Mouse (Mus musculus) liver, adult (tissue): ENCODE results near the gene Tmcc1.

Experiments used
- GATA4 ChIP-seq: IDR thresholded peaks from 2 replicates; pipeline ENCODE4 v1.6.1; 2014; ENCODE audit warnings: mild to moderate bottlenecking, low read length; ENCODE audit not compliant: insufficient replicate concordance

Tmcc1 gene

DNA sequence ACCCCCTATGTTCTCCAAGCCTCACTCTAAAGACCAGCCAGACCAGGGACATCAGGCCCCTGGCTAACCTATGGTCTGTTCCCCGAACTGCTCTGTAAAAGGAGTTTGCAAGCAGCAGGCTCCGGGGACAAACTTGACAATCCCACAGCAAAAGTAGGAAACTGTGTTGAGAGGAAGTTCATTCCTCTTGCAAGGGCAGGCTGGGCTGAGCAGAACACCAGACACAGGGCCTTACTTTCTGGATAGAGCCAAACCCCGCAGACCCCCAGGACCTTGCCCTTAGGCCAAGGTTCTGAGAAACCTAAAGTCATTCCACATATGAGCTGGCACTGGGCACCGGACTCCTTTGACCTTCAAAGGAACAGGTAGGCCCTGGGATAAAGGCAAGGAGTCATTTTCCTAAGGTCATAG lies 197.8 kb downstream of the Tmcc1 start:
- no peak for TF ChIP-seq GATA4

DNA sequence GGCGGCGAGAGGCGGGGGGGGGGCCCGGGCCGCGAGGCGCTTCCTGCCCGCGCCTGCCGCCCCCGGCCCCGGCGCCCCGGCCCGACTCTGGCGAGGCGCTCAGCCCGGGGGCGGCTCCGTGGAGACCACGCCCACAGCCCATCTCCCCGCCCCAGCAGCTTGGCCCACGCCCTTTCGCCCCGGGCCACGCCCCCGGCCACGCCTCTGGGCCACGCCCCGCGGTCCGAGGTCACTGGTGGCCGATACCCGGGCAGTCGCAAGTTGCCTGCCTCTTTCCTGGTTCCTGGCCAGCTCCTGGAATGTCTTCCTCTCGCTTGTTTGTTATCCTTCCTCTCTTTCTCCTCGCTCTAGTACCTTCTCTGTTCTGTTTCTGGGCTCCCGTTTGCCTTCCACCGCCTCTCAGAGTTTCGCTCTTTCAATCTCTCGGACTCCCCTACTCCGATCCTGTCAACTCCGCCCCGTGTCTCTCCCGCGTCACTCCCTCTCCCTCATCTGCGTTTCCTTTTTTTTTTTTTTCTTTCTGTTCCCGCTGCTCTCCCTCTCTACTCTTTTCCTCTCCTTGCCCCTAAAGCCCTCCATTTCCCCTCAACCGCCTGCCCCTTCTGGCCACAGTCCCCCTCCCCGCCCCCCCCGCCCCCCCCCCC lies 198.3 kb downstream of the Tmcc1 start, which contains the start of gene Plxnd1:
TSS of gene Plxnd1 (minus strand) at position 129 of the 644 bp plus-strand sequence.
- peak; percentile 19; the same call in 1 of the 2 replicates for TF ChIP-seq GATA4

DNA sequence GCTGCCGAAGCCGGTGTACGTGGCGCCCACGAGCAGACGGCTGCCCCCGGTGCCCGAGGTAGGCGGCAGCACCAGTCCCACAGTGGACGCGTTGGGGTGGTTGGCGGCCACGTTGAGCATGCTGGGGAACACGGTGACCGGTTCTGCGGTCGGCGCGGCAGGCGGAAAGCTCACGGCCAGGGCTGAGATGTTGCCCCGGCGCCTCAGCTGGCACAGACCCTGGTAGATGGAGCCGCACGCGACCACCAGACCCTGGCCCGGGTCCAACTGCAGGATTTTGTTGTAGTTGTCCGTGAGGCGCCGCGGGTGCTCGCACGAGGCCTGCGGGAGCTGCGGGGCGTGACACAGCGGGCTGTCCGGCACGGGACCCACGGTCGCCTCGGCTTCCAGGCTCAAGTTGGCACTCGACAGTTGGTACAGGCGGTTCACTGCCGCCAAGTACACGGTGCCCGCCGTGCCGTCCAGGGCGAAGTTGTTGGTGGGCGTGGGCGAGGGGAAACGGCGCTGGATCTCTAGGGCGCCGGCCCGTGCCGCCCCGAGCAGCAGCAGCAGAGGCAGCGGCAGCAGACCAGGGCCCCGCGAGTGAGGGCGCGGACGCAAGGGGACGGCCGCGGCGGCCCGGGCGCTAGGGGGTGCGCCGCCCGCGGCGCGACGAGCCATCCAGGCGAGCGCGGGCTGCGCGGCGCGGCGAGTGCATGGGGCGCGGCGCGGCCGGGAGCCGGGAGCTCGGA lies 199.0 kb downstream of the Tmcc1 start:
- TF ChIP-seq GATA4: no peak

DNA sequence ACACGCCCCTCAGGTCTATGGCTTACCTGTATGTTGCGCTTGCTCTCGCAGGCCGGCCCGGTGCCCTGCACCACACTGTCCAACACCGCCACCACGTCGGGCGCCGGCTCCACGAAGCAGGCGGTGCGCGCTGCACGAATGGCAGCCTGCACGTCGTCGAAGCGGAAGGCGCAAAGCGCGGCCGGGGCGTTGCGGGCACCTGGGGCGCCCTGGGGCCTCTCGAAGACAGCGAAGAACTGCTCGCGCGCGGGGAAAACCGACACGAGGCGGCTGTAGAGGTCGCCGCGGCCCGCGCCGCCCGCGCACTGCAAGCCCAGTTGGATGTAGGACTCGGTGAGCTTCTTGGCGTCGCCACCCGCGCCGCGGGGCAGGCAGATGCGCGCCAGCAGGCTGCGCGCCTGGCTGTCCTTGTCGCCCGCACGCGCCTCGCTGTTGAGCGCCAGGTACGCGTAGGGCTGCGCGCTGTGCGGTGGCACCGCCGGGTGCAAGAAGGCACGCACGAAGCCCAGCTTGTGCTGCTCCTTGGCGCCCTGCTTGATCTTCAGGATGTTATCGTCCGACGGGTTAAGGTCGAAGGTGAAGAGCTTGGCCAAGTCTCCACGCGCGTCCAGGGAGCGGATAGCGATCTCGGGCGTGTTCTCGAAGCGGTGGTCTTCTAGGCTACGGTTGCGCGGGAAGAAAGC lies 199.7 kb downstream of the Tmcc1 start:
- TF ChIP-seq GATA4: no peak

DNA sequence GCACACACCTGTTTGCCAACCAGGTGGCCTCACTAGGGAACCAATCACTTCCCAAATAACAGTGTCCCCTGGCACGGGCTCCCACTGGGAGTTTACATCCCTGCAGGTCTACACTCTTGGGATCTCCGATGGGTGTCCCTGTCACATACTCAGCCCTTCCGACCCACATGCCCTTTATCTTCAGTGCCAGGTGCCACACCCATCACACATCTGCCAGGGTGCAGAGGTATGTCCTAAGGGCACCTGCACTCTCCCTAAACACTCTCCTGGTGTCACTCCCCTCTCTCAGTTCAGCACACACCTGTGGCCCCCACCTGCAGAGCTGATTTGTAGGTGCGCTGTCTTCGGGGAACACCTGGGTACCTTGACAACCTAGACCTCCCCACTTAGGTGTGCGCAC lies 200.3 kb downstream of the Tmcc1 start:
- TF ChIP-seq GATA4: no peak

DNA sequence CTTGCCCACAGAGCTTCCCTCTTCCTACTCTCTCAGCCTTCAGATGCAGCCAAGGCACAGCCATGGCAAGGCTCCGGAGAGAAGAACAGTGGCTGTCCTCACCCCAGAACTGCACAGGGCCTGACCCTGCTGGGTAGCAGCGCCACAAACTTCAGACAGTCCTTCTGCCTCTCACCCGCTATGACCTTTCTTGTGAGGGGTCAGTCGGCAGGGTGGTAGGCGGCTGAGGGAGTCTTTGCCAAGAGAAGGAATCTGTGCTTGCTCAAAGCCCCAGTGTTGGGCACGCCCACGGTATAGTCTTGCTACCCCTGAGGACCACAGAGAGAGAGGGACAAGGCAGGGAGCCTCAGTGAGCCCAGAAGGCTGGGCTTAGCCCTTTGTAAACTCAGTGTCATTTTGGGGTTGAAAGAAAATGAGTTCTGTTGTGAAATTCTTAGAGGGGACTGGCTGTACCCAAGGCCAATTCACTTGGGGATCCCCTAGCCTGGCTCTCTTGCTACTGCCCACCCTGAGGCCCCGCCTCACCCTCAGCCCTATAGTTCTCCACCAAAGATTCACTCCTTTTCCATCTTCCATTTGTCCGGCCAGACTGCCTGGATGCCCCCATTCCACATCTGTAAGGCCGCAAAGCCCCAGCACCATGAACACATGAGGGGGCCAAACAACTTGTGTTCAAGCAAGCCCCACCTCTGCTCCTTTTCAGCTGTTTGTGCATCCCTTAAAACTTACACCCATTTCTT lies 201.2 kb downstream of the Tmcc1 start:
- TF ChIP-seq GATA4: no peak

DNA sequence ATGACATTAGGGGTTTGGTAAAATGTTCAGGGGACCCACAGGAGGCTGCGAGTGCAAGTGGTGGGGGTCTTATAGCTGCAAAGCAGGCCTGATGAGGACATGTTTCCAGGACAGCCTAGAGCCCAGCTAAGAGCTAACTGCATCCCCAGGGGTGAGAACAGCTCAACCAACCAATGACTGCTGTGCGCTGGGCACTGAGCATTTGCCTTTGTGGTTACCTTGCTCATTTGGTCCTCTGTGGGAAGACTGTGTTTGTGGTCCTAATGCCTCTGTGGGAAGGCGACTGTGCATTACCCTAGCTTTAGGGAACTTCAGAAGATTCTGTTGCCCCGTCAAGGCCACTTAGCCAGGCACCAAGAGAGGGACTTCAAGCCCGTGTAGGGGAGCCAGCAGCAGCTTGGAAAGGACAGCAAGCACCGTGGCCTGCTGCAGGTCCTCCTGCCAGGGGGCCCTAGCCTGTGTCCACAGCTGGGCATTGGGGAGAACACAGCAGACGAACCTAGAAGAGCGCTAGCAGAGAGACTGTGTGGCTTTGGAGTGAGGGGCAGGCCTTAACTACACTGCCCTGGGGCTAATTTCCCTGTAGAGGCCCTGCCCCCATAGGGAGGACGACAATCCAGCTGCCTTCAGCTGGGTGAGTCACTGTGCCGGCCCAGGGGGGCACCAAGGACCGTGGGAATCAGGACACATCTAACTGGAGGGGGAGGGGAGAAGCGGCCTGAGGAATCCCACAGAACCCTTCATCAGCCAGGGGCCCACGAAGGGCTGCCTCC lies 202.0 kb downstream of the Tmcc1 start:
- no peak for TF ChIP-seq GATA4

DNA sequence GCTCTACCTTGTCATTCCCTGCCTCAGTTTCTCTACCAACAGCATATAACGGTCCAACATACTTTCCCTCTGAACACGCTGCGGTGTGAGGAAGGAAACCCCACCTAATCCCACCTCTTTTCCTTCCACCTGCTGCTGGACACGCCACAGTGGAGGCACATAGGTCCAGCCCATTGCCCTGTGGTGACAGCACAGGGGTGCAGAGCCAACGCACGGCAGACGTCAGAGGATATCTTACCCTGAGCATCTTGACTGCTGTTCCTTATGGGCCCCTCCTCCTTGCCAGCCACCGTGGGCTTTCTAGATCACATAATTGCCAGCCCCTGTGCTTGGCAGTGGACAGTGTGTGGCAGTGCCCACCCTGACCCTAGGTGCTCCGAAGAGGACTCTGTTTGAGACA lies 202.8 kb downstream of the Tmcc1 start:
- TF ChIP-seq GATA4: no peak

DNA sequence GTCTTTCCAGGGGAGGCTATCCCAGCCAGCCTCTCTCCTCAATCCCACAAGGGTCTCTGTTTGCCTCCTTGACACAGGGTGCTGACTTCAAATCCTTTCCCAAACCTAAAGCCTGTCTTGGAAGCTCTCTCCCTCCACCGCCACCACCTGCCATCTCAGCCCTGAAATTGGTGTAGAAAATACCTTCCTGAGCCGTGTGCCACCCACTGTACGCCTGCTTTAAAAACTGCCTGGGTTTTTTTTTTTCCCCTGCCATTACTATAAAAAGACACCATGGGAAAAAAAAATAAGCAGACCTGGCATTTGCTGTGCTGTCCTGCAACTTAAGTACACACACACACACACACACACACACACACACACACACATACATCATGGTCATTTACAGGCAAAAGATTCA lies 203.2 kb downstream of the Tmcc1 start:
- TF ChIP-seq GATA4: no peak

DNA sequence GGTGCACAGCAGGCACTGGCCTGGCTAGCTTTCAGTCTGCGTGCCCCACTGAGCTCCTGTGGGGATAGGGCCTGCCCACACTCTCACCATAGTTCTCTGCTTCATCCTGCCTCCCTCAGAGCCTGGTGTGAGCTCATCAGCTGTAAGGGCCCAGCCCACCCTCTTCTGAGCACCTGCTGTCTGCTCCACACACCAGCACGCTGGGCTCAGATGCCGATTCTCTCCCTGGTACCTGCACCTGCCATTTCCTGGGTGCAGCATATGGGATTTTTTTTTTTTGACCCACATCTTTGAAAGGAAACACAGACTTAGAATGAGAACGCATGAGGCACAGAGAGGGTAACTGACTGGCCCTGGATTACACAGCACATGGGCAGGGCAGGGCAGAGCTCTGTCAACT lies 203.7 kb downstream of the Tmcc1 start:
- TF ChIP-seq GATA4: no peak

DNA sequence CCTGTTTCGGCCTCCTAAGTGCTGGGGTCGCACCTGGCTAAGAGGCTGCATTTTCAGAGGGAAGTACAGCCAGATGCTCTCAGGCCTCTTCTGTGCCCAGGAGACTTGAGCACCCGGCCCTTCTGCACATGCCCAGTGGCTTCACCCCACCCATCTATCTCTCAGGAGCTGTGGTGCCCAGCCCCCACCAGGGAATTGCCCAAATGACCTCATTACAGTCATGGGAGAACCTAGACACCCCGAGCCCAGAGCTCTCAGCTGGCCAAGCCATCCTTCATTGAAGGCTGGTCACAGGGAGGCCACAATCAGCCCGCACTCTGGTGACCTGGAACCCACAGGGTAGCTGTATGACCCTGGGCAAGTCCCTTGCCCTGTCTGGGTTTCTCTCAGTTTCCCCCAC lies 204.3 kb downstream of the Tmcc1 start:
- TF ChIP-seq GATA4: no peak

DNA sequence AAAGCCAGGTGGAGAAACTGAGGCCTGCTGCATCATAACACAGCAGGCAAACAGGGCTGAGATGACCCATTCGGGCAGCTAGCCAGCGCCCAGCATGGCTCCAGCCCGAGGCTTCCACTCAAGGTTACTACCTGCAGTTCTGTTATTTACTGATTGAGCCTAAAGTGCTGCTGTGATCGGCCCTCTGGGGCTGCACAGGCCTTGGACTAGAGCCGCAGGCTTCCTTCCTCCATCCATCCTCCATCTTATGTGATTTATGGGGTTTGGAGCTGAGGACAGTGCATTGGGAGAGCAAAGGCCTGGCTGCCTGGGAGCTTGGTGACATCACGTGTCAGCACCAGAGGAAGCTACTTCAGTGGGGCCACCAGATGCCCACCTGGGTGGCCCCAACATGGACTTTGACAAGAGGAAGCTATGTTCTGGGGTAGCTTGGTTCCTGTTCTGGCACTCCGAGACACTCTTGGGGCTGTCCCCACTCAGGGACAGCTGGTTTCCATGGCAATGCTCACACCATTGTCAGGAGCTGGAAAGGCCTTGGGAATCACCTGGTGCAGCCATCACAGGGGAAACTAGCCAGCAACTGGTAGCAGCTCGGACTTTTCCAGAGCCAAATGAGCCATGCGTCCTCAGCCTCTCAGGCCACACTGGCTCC lies 206.1 kb downstream of the Tmcc1 start:
- TF ChIP-seq GATA4: no peak

DNA sequence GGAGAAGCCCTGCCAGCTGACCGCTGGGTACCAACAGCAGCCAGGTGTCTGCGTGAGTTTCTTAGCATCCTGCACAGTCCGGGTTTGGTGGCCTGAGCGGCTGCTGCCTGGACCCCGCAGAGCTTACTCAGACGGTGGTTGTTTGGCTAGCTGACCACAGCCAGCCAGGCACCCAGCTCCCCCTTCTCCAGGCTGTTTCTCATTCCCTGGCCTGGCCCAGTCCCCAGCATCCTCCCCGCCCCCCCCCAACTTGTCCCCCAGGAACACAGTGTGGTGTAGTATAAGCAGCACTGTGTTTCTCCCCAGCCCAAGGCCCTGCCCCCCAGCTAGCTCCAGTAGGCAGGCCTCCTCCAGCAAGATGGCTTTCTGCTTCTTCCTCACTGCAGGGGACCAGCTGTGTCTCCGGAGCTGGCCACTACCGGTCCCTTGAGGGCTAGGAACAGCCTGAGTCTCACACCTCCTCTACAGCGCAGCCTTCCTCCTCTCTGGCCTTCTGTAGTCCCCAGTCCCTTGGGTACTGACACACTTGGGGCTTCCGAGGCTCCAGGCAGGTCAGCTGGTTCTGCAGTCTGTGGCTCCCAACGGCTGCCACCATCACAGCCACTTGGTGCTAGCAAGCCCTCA lies 206.7 kb downstream of the Tmcc1 start:
- no peak for TF ChIP-seq GATA4

DNA sequence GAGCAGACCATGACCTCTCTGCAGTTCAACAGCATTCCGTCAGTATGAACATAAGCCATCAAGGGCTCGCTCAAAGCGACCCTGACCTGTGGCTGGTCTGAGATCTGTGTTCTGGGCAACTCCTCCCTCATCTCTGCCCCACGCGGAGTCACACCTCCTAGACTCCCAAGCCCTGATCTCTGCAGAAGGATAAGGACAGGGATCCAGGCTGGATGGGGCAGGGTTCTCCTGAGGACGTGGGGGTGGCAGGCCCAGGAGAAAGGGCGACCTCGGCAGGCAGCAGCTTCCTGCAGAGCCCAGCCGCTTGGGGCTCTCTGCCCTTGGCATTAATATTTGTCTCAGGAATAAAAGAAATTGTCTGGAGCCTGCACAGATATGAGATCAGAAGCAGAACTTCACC lies 207.7 kb downstream of the Tmcc1 start:
- no peak for TF ChIP-seq GATA4
